In genomic region chr14:20733952-20734774, GRCm38 (mm10) we compare ENCODE assay signal across 1 mouse cellular context.
A peak's percentile ranks its signal among the peaks of the same experiment; 100 is the strongest.
TF ChIP-seq lines count a peak whose summit lies in the region.

Gene Ndst2 (minus strand): TSS chr14:20734562.

TF ChIP-seq in CH12.LX, 34 proteins besides CTCF, POLR2A, EP300 and RAD21 (continued from another document):
- no peak for TF ChIP-seq ZC3H11A (IDR thresholded peaks at IDR 0.05; ENCODE audit: low read depth, low read length)
- TF ChIP-seq SIN3A (IDR thresholded peaks at IDR 0.05; ENCODE audit: low read length) = no peak; the same call in none of the 2 replicates
- TF ChIP-seq MYC (IDR thresholded peaks at IDR 0.05; ENCODE audit: low read depth, low read length) = no peak
- peak; percentile 36; the same call in 1 of the 2 replicates for TF ChIP-seq NELFE (IDR thresholded peaks at IDR 0.05; ENCODE audit: low read depth, low read length)
- peak; percentile 98 for TF ChIP-seq CHD1 (IDR thresholded peaks at IDR 0.05; ENCODE audit: low read depth, low read length)
- TF ChIP-seq RCOR1 (conservative IDR thresholded peaks at IDR 0.05; ENCODE audit: low read depth, low read length) = 0 out of 2 replicates have a peak, but pooled peaks have one; percentile 18
- TF ChIP-seq JUN (IDR thresholded peaks at IDR 0.05; ENCODE audit: insufficient read depth, low read depth, low read length) = no peak
- no peak for TF ChIP-seq MAFK (IDR thresholded peaks at IDR 0.05; ENCODE audit: insufficient replicate concordance, low read length)
- no peak for TF ChIP-seq USF2 (conservative IDR thresholded peaks at IDR 0.05; ENCODE audit: low read depth, low read length)
- TF ChIP-seq ELF1 (IDR thresholded peaks at IDR 0.05; ENCODE audit: low read depth, low read length) = peak; percentile 71
- TF ChIP-seq HCFC1 (IDR thresholded peaks at IDR 0.05; ENCODE audit: low read depth, low read length) = peak; percentile 49
- peak; percentile 49 for TF ChIP-seq MXI1 (IDR thresholded peaks at IDR 0.05; ENCODE audit: low read depth, low read length)
- no peak for TF ChIP-seq ZNF384 (IDR thresholded peaks at IDR 0.05; ENCODE audit: low read depth, low read length)
- TF ChIP-seq MAZ (IDR thresholded peaks at IDR 0.05; ENCODE audit: low read depth, low read length) = peak; percentile 70; the same call in 1 of the 2 replicates
- no peak; the same call in 1 of the 2 replicates for TF ChIP-seq MEF2A (IDR thresholded peaks at IDR 0.05; ENCODE audit: borderline replicate concordance, low read depth, low read length)
- no peak for TF ChIP-seq KAT2A (IDR thresholded peaks at IDR 0.05; ENCODE audit: insufficient replicate concordance, low read length)
- TF ChIP-seq MAX (IDR thresholded peaks at IDR 0.05; ENCODE audit: low read length) = no peak
- TF ChIP-seq SMC3 (IDR thresholded peaks at IDR 0.05; ENCODE audit: low read depth, low read length) = no peak
- TF ChIP-seq TCF12 (IDR thresholded peaks at IDR 0.05; ENCODE audit: low read depth, low read length) = peak; percentile 47; the same call in 1 of the 2 replicates
- no peak for TF ChIP-seq E2F4 (IDR thresholded peaks at IDR 0.05; ENCODE audit: insufficient replicate concordance, low read depth, low read length)
